Mouse (Mus musculus) mature B cell (primary cell): Measurements from ENCODE around the gene Dnajb14.
"Not testable (repeated sequence)": the region's sequence is repeated elsewhere in the genome, so short reads cannot be mapped to it uniquely, and the experiment has no call there.

Experiments used
- in situ Hi-C: fragments of 300-500 bp; cut with MboI; formaldehyde crosslinking; loops from 2 replicates; pipeline ENCODE4 v1.14.3; 2019

Gene Dnajb14

GRCm38 (mm10) chr3:137867437-137868093, at the start of gene Dnajb14:
Dnajb14 (plus strand) TSS chr3:137867675.
- in situ Hi-C loops, result loop anchor here (10.0 kb wide), 1 partner anchor 277 kb away; the partner anchor contains the start of genes Mttp and Trmt10a

- in situ Hi-C loops, result no loop called here
Measured at GRCm38 (mm10) chr3:137818713-137819112, 48.8 kb upstream of the Dnajb14 start.

- in situ Hi-C loops, result no loop called here
Measured at GRCm38 (mm10) chr3:137820688-137821467, 46.6 kb upstream of the Dnajb14 start.

GRCm38 (mm10) chr3:137823317-137823716, 44.2 kb upstream of the Dnajb14 start:
- in situ Hi-C loops, result no loop called here

GRCm38 (mm10) chr3:137827678-137828077, 39.8 kb upstream of the Dnajb14 start:
- in situ Hi-C loops, result no loop called here

GRCm38 (mm10) chr3:137831156-137831555, 36.3 kb upstream of the Dnajb14 start:
- in situ Hi-C loops, result no loop called here

GRCm38 (mm10) chr3:137833128-137833527, 34.3 kb upstream of the Dnajb14 start:
- in situ Hi-C loops, result no loop called here

GRCm38 (mm10) chr3:137833698-137834097, 33.8 kb upstream of the Dnajb14 start:
- in situ Hi-C loops, result no loop called here

- in situ Hi-C loops, result no loop called here
Measured at GRCm38 (mm10) chr3:137836543-137836942, 30.9 kb upstream of the Dnajb14 start.

- in situ Hi-C loops, result no loop called here
Measured at GRCm38 (mm10) chr3:137838160-137838559, 29.3 kb upstream of the Dnajb14 start.

GRCm38 (mm10) chr3:137842944-137843343, 24.5 kb upstream of the Dnajb14 start:
- in situ Hi-C loops, result no loop called here

GRCm38 (mm10) chr3:137844263-137844662, 23.2 kb upstream of the Dnajb14 start:
- in situ Hi-C loops, result no loop called here

GRCm38 (mm10) chr3:137846552-137846951, 20.9 kb upstream of the Dnajb14 start:
- in situ Hi-C loops, result no loop called here

- in situ Hi-C loops, result no loop called here
Measured at GRCm38 (mm10) chr3:137848354-137848753, 19.1 kb upstream of the Dnajb14 start.

- in situ Hi-C loops, result no loop called here
Measured at GRCm38 (mm10) chr3:137849697-137850096, 17.8 kb upstream of the Dnajb14 start.

GRCm38 (mm10) chr3:137851196-137851595, 16.3 kb upstream of the Dnajb14 start:
- in situ Hi-C loops, result no loop called here

- in situ Hi-C loops, result not testable (repeated sequence)
Measured at GRCm38 (mm10) chr3:137853011-137853410, 14.5 kb upstream of the Dnajb14 start.

- in situ Hi-C loops, result no loop called here
Measured at GRCm38 (mm10) chr3:137855328-137855727, 12.1 kb upstream of the Dnajb14 start.

GRCm38 (mm10) chr3:137856061-137856460, 11.4 kb upstream of the Dnajb14 start:
- in situ Hi-C loops, result no loop called here

- in situ Hi-C loops, result loop anchor here (10.0 kb wide), 1 partner anchor 284 kb away; the partner anchor contains the start of genes Mttp and Trmt10a
Measured at GRCm38 (mm10) chr3:137860394-137861170, 6.9 kb upstream of the Dnajb14 start.

GRCm38 (mm10) chr3:137861436-137861835, 6.0 kb upstream of the Dnajb14 start:
- in situ Hi-C loops, result loop anchor here (10.0 kb wide), 1 partner anchor 283 kb away; the partner anchor contains the start of genes Mttp and Trmt10a

GRCm38 (mm10) chr3:137862600-137862999, 4.9 kb upstream of the Dnajb14 start:
- in situ Hi-C loops, result loop anchor here (10.0 kb wide), 1 partner anchor 282 kb away; the partner anchor contains the start of genes Mttp and Trmt10a
